Mouse (Mus musculus) liver, adult 2 months (tissue): ENCODE data around the gene H2-M10.2.

Experiments
- CTCF ChIP-seq: fragments of 200-500 bp; IDR thresholded peaks from 2 replicates; pipeline ENCODE4 v1.5.1; 2011; ENCODE audit warnings: low read depth, low read length, control low read depth
- POLR2A ChIP-seq: fragments of 200-500 bp; IDR thresholded peaks from 2 replicates; pipeline ENCODE4 v1.6.1; 2011; ENCODE audit warnings: low read length, control low read depth; ENCODE audit not compliant: insufficient read depth; ENCODE audit errors: extremely low read depth

GRCm38 (mm10) chr17:36270956-36271585, 15.2 kb downstream of the H2-M10.2 start:
- no peak; the same call in 1 of the 2 replicates for TF ChIP-seq POLR2A
- TF ChIP-seq CTCF = no peak
